Mouse (Mus musculus) MEL (cell line): ENCODE data around the gene Nup214. TPM values are rescaled to one million over a fixed set of nuclear protein-coding genes. Genes with fewer than 3 reads are reported as not detected.
A peak's percentile ranks its signal among the peaks of the same experiment; 100 is the strongest.

Source experiments
- DNase-seq: peaks from one replicate; pipeline ENCODE4 v3.0.0; 2011; ENCODE audit warnings: low read depth, low spot score
- H3K27ac ChIP-seq: 2 replicates; pipeline ENCODE4 v1.5.1; 2012; ENCODE audit warnings: low read depth, mild to moderate bottlenecking, control low read depth, low read length, moderate library complexity; ENCODE audit not compliant: control insufficient read depth
- H3K27me3 ChIP-seq, 2 experiments: fragments of 150-350 bp in 1 of 2; sonication (generic) in 1 of 2; 2 replicates each; pipeline ENCODE4 v1.6.1; 2012; ENCODE audit warnings: low read length in 2 of 2, mild to moderate bottlenecking in 2 of 2, improper control_type of control experiment in 1 of 2, moderate library complexity in 1 of 2; ENCODE audit not compliant: insufficient read depth in 2 of 2, control insufficient read depth in 1 of 2
- H3K36me3 ChIP-seq, 2 experiments: 2 replicates each; pipeline ENCODE4 v1.6.1; 2012 to 2014; ENCODE audit warnings: low read length in 2 of 2, improper control_type of control experiment in 1 of 2, inconsistent platforms in 1 of 2, mild to moderate bottlenecking in 1 of 2; ENCODE audit not compliant: insufficient read depth in 2 of 2, control insufficient read depth in 1 of 2
- H3K4me1 ChIP-seq, 2 experiments: fragments of 150-350 bp in 1 of 2; sonication (generic) in 1 of 2; 2 replicates each; pipeline ENCODE4 v1.6.1; 2012; ENCODE audit warnings: low read length in 2 of 2, improper control_type of control experiment in 1 of 2, mild to moderate bottlenecking in 1 of 2; ENCODE audit not compliant: insufficient read depth in 2 of 2, control insufficient read depth in 1 of 2
- H3K4me3 ChIP-seq, 2 experiments: fragments of 150-350 bp in 1 of 2; sonication (generic) in 1 of 2; 2 replicates each; pipeline ENCODE4 v1.5.1; 2012; ENCODE audit warnings: low read depth in 2 of 2, low read length in 2 of 2, mild to moderate bottlenecking in 2 of 2, moderate library complexity in 2 of 2, control low read depth in 1 of 2, improper control_type of control experiment in 1 of 2; ENCODE audit not compliant: control insufficient read depth in 1 of 2, insufficient read depth in 1 of 2
- H3K79me2 ChIP-seq: 2 replicates; pipeline ENCODE4 v1.6.1; 2012; ENCODE audit warnings: mild to moderate bottlenecking, low read length, moderate library complexity; ENCODE audit not compliant: control insufficient read depth, poor library complexity, insufficient read depth
- H3K9ac ChIP-seq: 2 replicates; pipeline ENCODE4 v1.6.1; 2012; ENCODE audit warnings: low read depth, mild to moderate bottlenecking, control low read depth, low read length, moderate library complexity; ENCODE audit not compliant: control insufficient read depth, poor library complexity, severe bottlenecking
- H3K9me3 ChIP-seq: fragments of 150-350 bp; sonication (generic); replicated peaks from 2 replicates; pipeline ENCODE4 v1.6.1; 2012; ENCODE audit warnings: mild to moderate bottlenecking, low read length, improper control_type of control experiment, moderate library complexity; ENCODE audit not compliant: insufficient read depth
- BHLHE40 ChIP-seq: IDR thresholded peaks from 2 replicates; pipeline ENCODE4 v1.6.1; 2012; ENCODE audit warnings: low read depth, mild to moderate bottlenecking, inconsistent platforms, low read length, improper control_type of control experiment, borderline replicate concordance
- CTCF ChIP-seq, 3 experiments: IDR thresholded peaks in 2 of 3; conservative IDR thresholded peaks in 1 of 3; 2 replicates each; pipeline ENCODE4 v1.5.1; 2011 to 2012; ENCODE audit warnings: low read length in 3 of 3, low read depth in 2 of 3, mild to moderate bottlenecking in 2 of 3, improper control_type of control experiment in 1 of 3, inconsistent platforms in 1 of 3, mixed read lengths in 1 of 3, moderate library complexity in 1 of 3; ENCODE audit not compliant: control insufficient read depth in 1 of 3, insufficient read depth in 1 of 3, poor library complexity in 1 of 3, severe bottlenecking in 1 of 3
- ELF1 ChIP-seq: IDR thresholded peaks from 2 replicates; pipeline ENCODE4 v1.6.1; 2014; ENCODE audit warnings: low read depth, mild to moderate bottlenecking, inconsistent platforms, low read length, improper control_type of control experiment, moderate library complexity
- ETS1 ChIP-seq: IDR thresholded peaks from 2 replicates; pipeline ENCODE4 v1.6.1; 2012; ENCODE audit warnings: low read depth, mild to moderate bottlenecking, inconsistent platforms, low read length, improper control_type of control experiment, moderate library complexity
- GATA1 ChIP-seq: IDR thresholded peaks from 2 replicates; pipeline ENCODE4 v1.6.1; 2011; ENCODE audit warnings: low read depth, low read length, improper control_type of control experiment
- JUND ChIP-seq: IDR thresholded peaks from 2 replicates; pipeline ENCODE4 v1.6.1; 2011; ENCODE audit warnings: low read depth, mild to moderate bottlenecking, improper control_type of control experiment, low read length
- KAT2A ChIP-seq: conservative IDR thresholded peaks from 2 replicates; pipeline ENCODE4 v1.6.1; 2012; ENCODE audit warnings: low read depth, low read length, improper control_type of control experiment, inconsistent platforms
- MXI1 ChIP-seq: IDR thresholded peaks from 2 replicates; pipeline ENCODE4 v1.6.1; 2011; ENCODE audit warnings: mild to moderate bottlenecking, low read depth, low read length, improper control_type of control experiment
- MYC ChIP-seq: IDR thresholded peaks from 2 replicates; pipeline ENCODE4 v1.6.1; 2011; ENCODE audit warnings: low read depth, mild to moderate bottlenecking, low read length, improper control_type of control experiment, moderate library complexity
- POLR2AphosphoS5 ChIP-seq: IDR thresholded peaks from 2 replicates; pipeline ENCODE4 v1.6.1; 2012; ENCODE audit warnings: low read depth, borderline replicate concordance, mild to moderate bottlenecking, inconsistent platforms, low read length, moderate library complexity, mixed read lengths
- RAD21 ChIP-seq: IDR thresholded peaks from 2 replicates; pipeline ENCODE4 v1.6.1; 2011; ENCODE audit warnings: mild to moderate bottlenecking, low read depth, low read length, improper control_type of control experiment
- RCOR1 ChIP-seq: IDR thresholded peaks from 2 replicates; pipeline ENCODE4 v1.6.1; 2012; ENCODE audit warnings: low read depth, mild to moderate bottlenecking, inconsistent platforms, low read length, improper control_type of control experiment
- SMC3 ChIP-seq: IDR thresholded peaks from 2 replicates; pipeline ENCODE4 v1.6.1; 2011; ENCODE audit warnings: low read depth, low read length, improper control_type of control experiment
- TBP ChIP-seq: IDR thresholded peaks from 2 replicates; pipeline ENCODE4 v1.8.0; 2011; ENCODE audit warnings: low read depth, low read length, improper control_type of control experiment
- USF1 ChIP-seq: IDR thresholded peaks from 2 replicates; pipeline ENCODE4 v1.6.1; 2014; ENCODE audit warnings: low read depth, mild to moderate bottlenecking, inconsistent platforms, low read length, improper control_type of control experiment, moderate library complexity
- USF2 ChIP-seq, 2 experiments: IDR thresholded peaks; 2 replicates each; pipeline ENCODE4 v1.6.1; 2011 to 2012; ENCODE audit warnings: improper control_type of control experiment in 2 of 2, low read length in 2 of 2, borderline replicate concordance in 1 of 2, inconsistent platforms in 1 of 2, low read depth in 1 of 2, mild to moderate bottlenecking in 1 of 2; ENCODE audit not compliant: insufficient read depth in 1 of 2
- ZKSCAN1 ChIP-seq: IDR thresholded peaks from 2 replicates; pipeline ENCODE4 v1.6.1; 2012; ENCODE audit warnings: low read depth, mild to moderate bottlenecking, inconsistent platforms, low read length, improper control_type of control experiment, moderate library complexity
- ZMIZ1 ChIP-seq: IDR thresholded peaks from 2 replicates; pipeline ENCODE4 v1.6.1; 2012; ENCODE audit warnings: low read depth, mild to moderate bottlenecking, inconsistent platforms, low read length, improper control_type of control experiment, moderate library complexity
- ZNF384 ChIP-seq: IDR thresholded peaks from 2 replicates; pipeline ENCODE4 v1.6.1; 2012; ENCODE audit warnings: low read depth, mild to moderate bottlenecking, inconsistent platforms, low read length, improper control_type of control experiment
- polyA plus RNA-seq, 2 experiments: library from polyadenylated mRNA; stranded (reverse) in 1 of 2; unstranded in 1 of 2; fragments of >175 nt in 1 of 2; fragments of >200 nt in 1 of 2; gene quantifications; 2 replicates each; pipeline versions ENCODE4 v1.2.1 to v1.2.4; 2012; ENCODE audit warnings: low replicate concordance in 2 of 2, low read depth in 1 of 2; ENCODE audit not compliant: insufficient read length in 2 of 2, insufficient read depth in 1 of 2, missing spikeins in 1 of 2
- total RNA-seq: library from RNA; depleted of rRNA; stranded (reverse); fragments of 300-350 nt; gene quantifications from 2 replicates; pipeline ENCODE4 v1.2.3, GENCODE M21; 2012

Nup214 gene
- total and polyA plus RNA-seq, 3 experiments = 71.4 to 163 (median 78.6) TPM

- no peak for DNase-seq
- no peaks in the 10 kb centered on the region for H3K79me2 ChIP-seq
- peak overlapping the region; percentile 2; the same call in 1 of the 2 replicates for H3K9ac ChIP-seq
- H3K9me3 ChIP-seq = no peaks in the 10 kb centered on the region
- peaks cover 28 to 48% of the 10 kb centered on the region in 2 experiments for H3K4me1 ChIP-seq
- no peaks in the 10 kb centered on the region for H3K27me3 ChIP-seq
- peaks cover 0 to 39% of the 10 kb centered on the region in 2 experiments; a peak in 2 of 4 replicates for H3K36me3 ChIP-seq
- H3K27ac ChIP-seq = peak overlapping the region; percentile 61
- TF ChIP-seq ETS1 (no peak), BHLHE40 (no peak), JUND (no peak), GATA1 (no peak), SMC3 (no peak), ZMIZ1 (no peak), TBP (no peak), KAT2A (no peak), CTCF (IDR thresholded peaks at IDR 0.05 in 2 of 3, conservative IDR thresholded peaks at IDR 0.05 in 1 of 3; ENCODE audit: control insufficient read depth in 1 of 3, insufficient read depth in 1 of 3, low read depth in 2 of 3, low read length in 3 of 3, poor library complexity in 1 of 3, severe bottlenecking in 1 of 3) (no peak), RAD21 (no peak), POLR2AphosphoS5 (no peak), ELF1 (no peak), MYC (no peak), ZNF384 (no peak), RCOR1 (no peak), MXI1 (no peak)
- TF ChIP-seq, all 39 proteins: peak for 0
- H3K4me3 ChIP-seq = no peak overlapping the region
Measured at GRCm38 (mm10) chr2:32057794-32058193, 83.6 kb downstream of the Nup214 start.

- peaks cover 0 to 41% of the 10 kb centered on the region in 2 experiments; a peak in 2 of 4 replicates for H3K36me3 ChIP-seq
- no peaks in the 10 kb centered on the region for H3K27me3 ChIP-seq
- H3K79me2 ChIP-seq = no peaks in the 10 kb centered on the region
- H3K9me3 ChIP-seq = no peaks in the 10 kb centered on the region
- TF ChIP-seq CTCF (IDR thresholded peaks at IDR 0.05 in 2 of 3, conservative IDR thresholded peaks at IDR 0.05 in 1 of 3; ENCODE audit: control insufficient read depth in 1 of 3, insufficient read depth in 1 of 3, low read depth in 2 of 3, low read length in 3 of 3, poor library complexity in 1 of 3, severe bottlenecking in 1 of 3) (no peak), SMC3 (no peak), USF2 (IDR thresholded peaks at IDR 0.05; ENCODE audit: borderline replicate concordance in 1 of 2, insufficient read depth in 1 of 2, low read depth in 1 of 2, low read length in 2 of 2) (no peak), USF1 (no peak), ZKSCAN1 (no peak)
- no peak overlapping the region for H3K4me3 ChIP-seq
- peaks cover 32 to 48% of the 10 kb centered on the region in 2 experiments for H3K4me1 ChIP-seq
- no peak overlapping the region; the same call in 1 of the 2 replicates for H3K27ac ChIP-seq
- DNase-seq = no peak
- no peak overlapping the region for H3K9ac ChIP-seq
Measured at GRCm38 (mm10) chr2:32058241-32058640, 84.0 kb downstream of the Nup214 start.
